Mouse (Mus musculus): ENCODE measurements around the gene Mmp20. TPM values are rescaled to one million over a fixed set of nuclear protein-coding genes. Genes with fewer than 3 reads are reported as not detected.

Gene Mmp20
- polyA plus RNA-seq (2015; fragmentation: Nextera tagmentation; extraction: Ambion mirVana) = 0.14 and 0.21 TPM in 2 replicates

DNA sequence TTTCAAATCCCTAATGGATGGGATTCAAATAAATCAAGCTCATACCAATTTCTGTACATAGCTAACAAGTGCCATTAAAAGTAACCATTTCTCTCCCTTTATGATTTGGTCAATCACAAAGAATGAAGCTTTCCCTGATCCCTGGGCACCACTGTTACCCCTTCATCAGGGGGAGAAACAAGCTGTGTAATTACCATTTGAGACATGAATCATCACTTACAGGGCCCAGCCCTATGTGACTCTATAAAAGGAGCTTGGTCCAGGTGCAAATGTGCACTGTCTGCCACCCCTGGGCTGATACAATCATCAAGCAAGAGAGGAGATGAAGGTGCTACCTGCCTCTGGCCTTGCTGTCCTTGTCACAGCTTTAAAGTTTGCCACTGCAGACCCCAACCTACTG is at the start of gene Mmp20:
Gene Mmp20 (plus strand): TSS at position 301 of the 400 bp plus-strand sequence.
- Histone ChIP-seq H3K4me3 (replicated peaks) (no peak within 1 kb of the TSS), H3K27ac (no peak within 1 kb of the TSS), H3K27me3 (replicated peaks) (no peaks in the 10 kb centered on the region), H3K9ac (no peak within 1 kb of the TSS), H3K4me1 (replicated peaks) (no peaks in the 10 kb centered on the region), H3K4me2 (replicated peaks) (no peak within 1 kb of the TSS), H3K36me3 (no peaks in the 10 kb centered on the region), H3K9me3 (no peaks in the 10 kb centered on the region)
- ATAC-seq = no peak

GRCm38 (mm10) chr9:7590063-7590462 is 38.0 kb upstream of the Mmp20 start:
- no peak for ATAC-seq
- Histone ChIP-seq H3K9me3 (no peaks in the 10 kb centered on the region), H3K27ac (no peak overlapping the region), H3K36me3 (no peaks in the 10 kb centered on the region), H3K9ac (no peak overlapping the region), H3K4me3 (replicated peaks) (no peak overlapping the region), H3K27me3 (replicated peaks) (no peaks in the 10 kb centered on the region), H3K4me1 (replicated peaks) (no peaks in the 10 kb centered on the region), H3K4me2 (replicated peaks) (no peak overlapping the region)
- 63% methylated on average over 8 of the region's 8 CpGs for WGBS

DNA sequence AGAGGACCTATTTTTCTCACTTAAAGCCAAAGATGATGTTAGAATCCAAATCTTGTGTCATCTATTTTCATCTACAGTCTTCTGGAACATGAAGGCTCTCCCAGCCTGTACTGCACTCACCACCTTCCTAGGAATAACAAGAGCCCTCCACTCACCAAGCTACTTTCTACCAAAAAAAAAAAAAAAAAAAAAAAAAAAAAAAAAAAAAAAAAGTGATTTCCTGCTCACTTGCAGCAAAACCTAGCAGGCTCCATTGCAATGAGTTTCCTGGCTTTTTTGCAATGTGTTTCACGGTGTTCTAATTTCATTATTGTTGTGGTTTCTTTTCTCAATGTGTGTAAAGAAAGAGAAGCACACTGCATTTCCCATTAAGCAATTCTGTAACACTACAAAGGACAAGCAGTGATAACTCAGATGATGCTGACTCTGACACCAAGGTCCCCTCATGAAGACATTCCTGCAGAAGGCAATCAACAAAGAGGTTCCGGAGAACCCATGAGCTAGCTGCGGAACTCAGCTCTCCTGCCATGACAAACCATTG is 34.7 kb upstream of the Mmp20 start:
- H3K4me1 ChIP-seq (replicated peaks) = no peaks in the 10 kb centered on the region
- WGBS = 92% methylated on average over 3 of the region's 3 CpGs
- H3K4me2 ChIP-seq (replicated peaks) = no peak overlapping the region
- H3K4me3 ChIP-seq (replicated peaks) = no peak overlapping the region
- no peak overlapping the region for H3K9ac ChIP-seq
- no peaks in the 10 kb centered on the region for H3K27me3 ChIP-seq (replicated peaks)
- no peak for ATAC-seq
- no peaks in the 10 kb centered on the region for H3K36me3 ChIP-seq
- H3K9me3 ChIP-seq = no peaks in the 10 kb centered on the region
- H3K27ac ChIP-seq = no peak overlapping the region

GRCm38 (mm10) chr9:7594816-7595540 is 33.1 kb upstream of the Mmp20 start:
- H3K9me3 ChIP-seq = no peaks in the 10 kb centered on the region
- H3K4me1 ChIP-seq (replicated peaks) = no peaks in the 10 kb centered on the region
- no peak overlapping the region for H3K27ac ChIP-seq
- peak overlapping the region; percentile 35 for H3K4me3 ChIP-seq (replicated peaks)
- H3K36me3 ChIP-seq = no peaks in the 10 kb centered on the region
- H3K4me2 ChIP-seq (replicated peaks) = peak overlapping the region; percentile 63
- 7% methylated on average over 6 of the region's 6 CpGs for WGBS
- peak; percentile 99 for ATAC-seq
- H3K27me3 ChIP-seq (replicated peaks) = no peaks in the 10 kb centered on the region
- no peak overlapping the region for H3K9ac ChIP-seq

GRCm38 (mm10) chr9:7602982-7603742 is 24.9 kb upstream of the Mmp20 start:
- Histone ChIP-seq H3K27me3 (replicated peaks) (no peaks in the 10 kb centered on the region), H3K9ac (no peak overlapping the region), H3K9me3 (no peaks in the 10 kb centered on the region), H3K27ac (no peak overlapping the region), H3K4me2 (replicated peaks) (no peak overlapping the region), H3K36me3 (no peaks in the 10 kb centered on the region), H3K4me3 (replicated peaks) (no peak overlapping the region), H3K4me1 (replicated peaks) (no peaks in the 10 kb centered on the region)
- 2% methylated on average over 3 of the region's 3 CpGs for WGBS
- peak; percentile 58 for ATAC-seq

GRCm38 (mm10) chr9:7604005-7604404 is 24.0 kb upstream of the Mmp20 start:
- Histone ChIP-seq H3K9ac (no peak overlapping the region), H3K9me3 (no peaks in the 10 kb centered on the region), H3K27me3 (replicated peaks) (no peaks in the 10 kb centered on the region), H3K36me3 (no peaks in the 10 kb centered on the region), H3K4me3 (replicated peaks) (no peak overlapping the region), H3K27ac (no peak overlapping the region), H3K4me1 (replicated peaks) (no peaks in the 10 kb centered on the region), H3K4me2 (replicated peaks) (no peak overlapping the region)
- ATAC-seq = no peak
- 63% methylated on average over 6 of the region's 6 CpGs for whole genome bisulfite sequencing

- Histone ChIP-seq H3K4me2 (replicated peaks) (no peak overlapping the region), H3K9ac (no peak overlapping the region), H3K27me3 (replicated peaks) (no peaks in the 10 kb centered on the region), H3K9me3 (no peaks in the 10 kb centered on the region; the same call in 1 of the 2 replicates), H3K4me3 (replicated peaks) (no peak overlapping the region), H3K27ac (no peak overlapping the region), H3K36me3 (no peaks in the 10 kb centered on the region), H3K4me1 (replicated peaks) (no peaks in the 10 kb centered on the region)
- 82% methylated on average over 12 of the region's 12 CpGs for WGBS
- ATAC-seq = no peak
These were observed 22.4 kb upstream of the Mmp20 start for GRCm38 (mm10) chr9:7605638-7606037.

- no peak overlapping the region for H3K4me3 ChIP-seq (replicated peaks)
- WGBS = 78% methylated on average over 3 of the region's 3 CpGs
- no peak overlapping the region for H3K9ac ChIP-seq
- no peak overlapping the region for H3K4me2 ChIP-seq (replicated peaks)
- no peak for ATAC-seq
- no peaks in the 10 kb centered on the region for H3K4me1 ChIP-seq (replicated peaks)
- H3K36me3 ChIP-seq = no peaks in the 10 kb centered on the region
- H3K9me3 ChIP-seq = no peaks in the 10 kb centered on the region
- no peaks in the 10 kb centered on the region for H3K27me3 ChIP-seq (replicated peaks)
- no peak overlapping the region for H3K27ac ChIP-seq
These were observed 5.4 kb upstream of the Mmp20 start for GRCm38 (mm10) chr9:7622582-7622981.

DNA sequence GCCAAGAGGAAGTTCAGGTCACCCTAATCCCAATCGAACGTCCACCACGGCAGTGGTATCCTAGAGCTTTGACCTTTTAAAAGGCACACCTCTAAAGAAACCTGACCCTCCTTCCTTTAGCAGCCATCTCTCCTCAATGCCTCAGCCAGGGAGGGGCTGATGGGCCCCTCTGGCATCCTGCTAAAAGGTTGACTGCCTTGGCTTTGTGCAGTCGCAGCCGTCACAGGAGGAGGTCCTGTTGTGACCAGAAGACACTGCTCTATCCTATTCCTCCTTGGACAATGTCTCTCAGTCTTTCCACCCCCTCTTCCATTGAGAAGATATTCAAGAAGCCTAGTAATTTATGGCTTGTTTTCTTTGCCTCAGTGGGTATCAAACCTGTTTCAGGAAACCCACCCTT is 5.9 kb downstream of the Mmp20 start:
- ATAC-seq = no peak
- no peaks in the 10 kb centered on the region for H3K4me1 ChIP-seq (replicated peaks)
- no peak overlapping the region for H3K4me3 ChIP-seq (replicated peaks)
- WGBS = 47% methylated on average over 5 of the region's 5 CpGs
- no peak overlapping the region for H3K27ac ChIP-seq
- no peak overlapping the region for H3K9ac ChIP-seq
- H3K27me3 ChIP-seq (replicated peaks) = no peaks in the 10 kb centered on the region
- H3K9me3 ChIP-seq = no peaks in the 10 kb centered on the region
- no peak overlapping the region for H3K4me2 ChIP-seq (replicated peaks)
- no peaks in the 10 kb centered on the region for H3K36me3 ChIP-seq

GRCm38 (mm10) chr9:7647901-7648300 is 19.9 kb downstream of the Mmp20 start:
- no peak for ATAC-seq
- WGBS = 93% methylated on average over 3 of the region's 3 CpGs
- H3K4me2 ChIP-seq (replicated peaks) = no peak overlapping the region

GRCm38 (mm10) chr9:7650397-7651180 is 22.6 kb downstream of the Mmp20 start:
- Histone ChIP-seq H3K4me2 (replicated peaks) (no peak overlapping the region), H3K9me3 (no peaks in the 10 kb centered on the region), H3K36me3 (no peaks in the 10 kb centered on the region), H3K9ac (no peak overlapping the region), H3K4me3 (replicated peaks) (no peak overlapping the region), H3K4me1 (replicated peaks) (no peaks in the 10 kb centered on the region), H3K27me3 (replicated peaks) (no peaks in the 10 kb centered on the region), H3K27ac (no peak overlapping the region)
- peak; percentile 85 for ATAC-seq
- 56% methylated on average over 5 of the region's 5 CpGs for WGBS

More at GRCm38 (mm10) chr9:7647901-7648300, 19.9 kb downstream of the Mmp20 start:
- no peak overlapping the region for H3K27ac ChIP-seq
- H3K9me3 ChIP-seq = no peaks in the 10 kb centered on the region
- H3K9ac ChIP-seq = no peak overlapping the region
- no peaks in the 10 kb centered on the region for H3K4me1 ChIP-seq (replicated peaks)
- no peaks in the 10 kb centered on the region for H3K27me3 ChIP-seq (replicated peaks)
- H3K36me3 ChIP-seq = no peaks in the 10 kb centered on the region
- H3K4me3 ChIP-seq (replicated peaks) = no peak overlapping the region

All from intestine, embryonic 15.5 days (tissue).